Mouse (Mus musculus) lung, postnatal 0 days (tissue): ENCODE results near the gene Fbxo21.

Source experiments
- CTCF ChIP-seq: IDR thresholded peaks from 2 replicates; pipeline ENCODE4 v1.5.1; 2016; ENCODE audit warnings: antibody characterized with exemption, mild to moderate bottlenecking
- EP300 ChIP-seq: IDR thresholded peaks from 2 replicates; pipeline ENCODE4 v1.6.1; 2016; ENCODE audit warnings: antibody characterized with exemption, mild to moderate bottlenecking, control low read depth

DNA sequence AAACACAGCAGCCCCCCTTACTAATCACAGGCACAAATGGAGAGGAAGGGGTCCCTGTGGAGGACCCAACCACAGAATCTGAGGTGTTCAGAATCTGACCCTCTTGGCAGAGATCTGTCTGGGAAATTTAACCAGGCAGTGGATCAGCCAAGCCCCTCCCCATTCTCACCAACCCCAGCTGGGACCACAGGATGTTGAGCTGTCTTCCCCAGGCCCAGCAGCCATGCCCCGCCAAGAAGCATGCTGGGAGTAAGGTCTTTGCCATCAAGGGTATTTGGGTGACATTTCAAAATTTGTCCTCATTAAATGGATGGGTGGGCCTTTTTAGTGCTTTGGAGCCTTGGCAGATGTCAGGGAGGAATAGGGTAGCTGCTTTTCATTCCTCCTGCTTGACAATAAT lies 22.1 kb upstream of the Fbxo21 start:
- TF ChIP-seq CTCF (no peak), EP300 (no peak)
